Mouse (Mus musculus) cortical plate, adult 2 months (tissue): Measurements from ENCODE around the gene Lin54. TPM values are rescaled to one million over a fixed set of nuclear protein-coding genes. Genes with fewer than 3 reads are reported as not detected.

Source experiments
- H3K27ac ChIP-seq: fragments of 200-500 bp; 2 replicates; pipeline ENCODE4 v1.5.1; 2012; ENCODE audit warnings: low read length, control low read depth, inconsistent platforms; ENCODE audit not compliant: insufficient read depth
- H3K4me1 ChIP-seq: fragments of 200-500 bp; 2 replicates; pipeline ENCODE4 v1.6.1; 2011; ENCODE audit warnings: low read length; ENCODE audit not compliant: control insufficient read depth, insufficient read depth
- H3K4me3 ChIP-seq: fragments of 200-500 bp; 2 replicates; pipeline ENCODE4 v1.5.1; 2011; ENCODE audit warnings: mild to moderate bottlenecking, low read length, control low read depth; ENCODE audit not compliant: insufficient read depth
- CTCF ChIP-seq: fragments of 200-500 bp; IDR thresholded peaks from 2 replicates; pipeline ENCODE4 v1.5.1; 2011; ENCODE audit warnings: mild to moderate bottlenecking, control low read depth, low read length; ENCODE audit not compliant: insufficient read depth; ENCODE audit errors: extremely low read depth
- POLR2A ChIP-seq: fragments of 200-500 bp; IDR thresholded peaks from 2 replicates; pipeline ENCODE4 v1.6.1; 2011; ENCODE audit warnings: mild to moderate bottlenecking, low read length, control low read depth; ENCODE audit not compliant: insufficient read depth; ENCODE audit errors: extremely low read depth
- polyA plus RNA-seq: library from polyadenylated mRNA; depleted of rRNA; stranded (reverse); fragments of >200 nt; gene quantifications from 2 replicates; pipeline ENCODE4 v1.2.3, GENCODE M21; 2012

The Lin54 gene
- polyA plus RNA-seq, 1 experiment: 7.2 TPM

- TF ChIP-seq POLR2A: no peak
- no peak for TF ChIP-seq CTCF
- Histone ChIP-seq H3K4me3 (no peak overlapping the region), H3K4me1 (peaks cover 2% of the 10 kb centered on the region; the same call in 1 of the 2 replicates), H3K27ac (no peak overlapping the region)
Observed at GRCm38 (mm10) chr5:100491704-100492103, 8.7 kb downstream of the Lin54 start.

GRCm38 (mm10) chr5:100489340-100489739 is 11.1 kb downstream of the Lin54 start:
- Histone ChIP-seq H3K4me3 (no peak overlapping the region), H3K4me1 (peaks cover 2% of the 10 kb centered on the region; the same call in 1 of the 2 replicates), H3K27ac (no peak overlapping the region)
- TF ChIP-seq POLR2A (no peak), CTCF (no peak)

- Histone ChIP-seq H3K4me1 (peaks cover 2% of the 10 kb centered on the region; the same call in 1 of the 2 replicates), H3K4me3 (no peak overlapping the region), H3K27ac (no peak overlapping the region)
- TF ChIP-seq CTCF (no peak), POLR2A (no peak)
Observed at GRCm38 (mm10) chr5:100488231-100488630, 12.2 kb downstream of the Lin54 start.

GRCm38 (mm10) chr5:100487120-100487519 is 13.3 kb downstream of the Lin54 start:
- no peak overlapping the region for H3K27ac ChIP-seq
- TF ChIP-seq POLR2A: no peak
- TF ChIP-seq CTCF: no peak
- no peak overlapping the region for H3K4me3 ChIP-seq
- peaks cover 2% of the 10 kb centered on the region; the same call in 1 of the 2 replicates for H3K4me1 ChIP-seq

GRCm38 (mm10) chr5:100483569-100483968 is 16.9 kb downstream of the Lin54 start:
- TF ChIP-seq CTCF (no peak), POLR2A (no peak)
- Histone ChIP-seq H3K27ac (no peak overlapping the region), H3K4me1 (no peaks in the 10 kb centered on the region), H3K4me3 (no peak overlapping the region)

- TF ChIP-seq POLR2A (no peak), CTCF (no peak)
- H3K4me1 ChIP-seq: no peaks in the 10 kb centered on the region
- no peak overlapping the region for H3K4me3 ChIP-seq
- no peak overlapping the region for H3K27ac ChIP-seq
Observed at GRCm38 (mm10) chr5:100477604-100478003, 22.8 kb downstream of the Lin54 start.

- H3K4me3 ChIP-seq: no peak overlapping the region
- H3K4me1 ChIP-seq: no peaks in the 10 kb centered on the region
- TF ChIP-seq CTCF: no peak
- no peak for TF ChIP-seq POLR2A
- no peak overlapping the region for H3K27ac ChIP-seq
Observed at GRCm38 (mm10) chr5:100476328-100476727, 24.1 kb downstream of the Lin54 start.

GRCm38 (mm10) chr5:100467336-100467735 is 33.1 kb downstream of the Lin54 start:
- no peaks in the 10 kb centered on the region for H3K4me1 ChIP-seq
- no peak overlapping the region for H3K27ac ChIP-seq
- no peak for TF ChIP-seq CTCF
- TF ChIP-seq POLR2A: no peak
- H3K4me3 ChIP-seq: no peak overlapping the region

- Histone ChIP-seq H3K4me1 (no peaks in the 10 kb centered on the region), H3K4me3 (no peak overlapping the region), H3K27ac (no peak overlapping the region)
- TF ChIP-seq CTCF: no peak
- TF ChIP-seq POLR2A: no peak
Observed at GRCm38 (mm10) chr5:100466624-100467023, 33.8 kb downstream of the Lin54 start.

GRCm38 (mm10) chr5:100462374-100462773 is 38.1 kb downstream of the Lin54 start:
- H3K4me1 ChIP-seq: no peaks in the 10 kb centered on the region
- TF ChIP-seq POLR2A: no peak
- no peak for TF ChIP-seq CTCF
- H3K27ac ChIP-seq: no peak overlapping the region
- H3K4me3 ChIP-seq: no peak overlapping the region

- no peak for TF ChIP-seq POLR2A
- no peak for TF ChIP-seq CTCF
- H3K4me3 ChIP-seq: no peak overlapping the region
- no peaks in the 10 kb centered on the region for H3K4me1 ChIP-seq
- H3K27ac ChIP-seq: no peak overlapping the region
Observed at GRCm38 (mm10) chr5:100461526-100461925, 38.9 kb downstream of the Lin54 start.
